Mouse (Mus musculus): ENCODE results near the gene Ralgds.
A peak's percentile ranks its signal among the peaks of the same experiment; 100 is the strongest.

Ralgds gene

GRCm38 (mm10) chr2:28564380-28564779, 51.5 kb downstream of the Ralgds start:
- DNase-seq (ENCODE audit: low read depth): no peak

GRCm38 (mm10) chr2:28566545-28566944, 53.6 kb downstream of the Ralgds start:
- DNase-seq (ENCODE audit: low read depth): no peak

DNA sequence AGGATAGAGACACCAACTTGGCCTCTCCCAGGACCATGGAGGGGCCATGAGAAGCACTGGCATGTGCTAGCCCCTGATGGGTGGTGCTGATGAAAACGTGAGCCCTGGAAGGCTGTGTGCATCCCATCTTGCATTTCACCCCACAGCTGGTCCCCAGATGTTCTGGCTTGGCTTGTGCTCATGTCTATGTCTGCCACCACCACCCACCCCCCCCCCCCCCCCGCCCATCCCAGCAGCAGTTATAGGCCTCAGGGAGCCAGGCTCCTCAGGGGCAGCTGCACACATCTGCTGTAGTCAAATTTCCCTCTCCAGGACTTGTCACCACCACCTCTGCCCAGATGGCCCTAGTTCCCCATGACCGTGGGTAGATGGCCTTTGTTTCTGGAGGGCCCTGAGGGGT, 57.0 kb downstream of the Ralgds start:
- peak; percentile 47 for DNase-seq (ENCODE audit: low read depth)

DNA sequence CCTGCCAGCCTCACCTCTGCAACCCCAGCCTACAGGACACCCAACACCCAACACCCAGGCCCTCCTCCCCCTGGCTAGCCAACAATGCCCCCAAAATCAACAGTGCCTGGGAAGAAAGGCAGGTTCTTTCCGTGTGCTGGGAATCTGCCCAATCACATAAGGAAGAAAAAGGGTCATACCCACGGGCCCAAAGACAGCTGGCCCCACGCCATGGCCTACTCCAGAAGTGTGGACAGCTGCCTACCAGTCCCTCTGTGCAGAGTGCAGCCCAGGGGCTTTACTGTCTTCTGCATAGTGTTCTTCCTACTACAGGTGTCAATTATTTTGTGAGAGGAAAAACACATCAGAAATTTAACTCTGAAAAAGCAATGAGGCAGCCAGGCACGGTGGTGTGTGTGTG, 62.4 kb downstream of the Ralgds start:
- peak; percentile 34 for DNase-seq (ENCODE audit: low read depth)

DNA sequence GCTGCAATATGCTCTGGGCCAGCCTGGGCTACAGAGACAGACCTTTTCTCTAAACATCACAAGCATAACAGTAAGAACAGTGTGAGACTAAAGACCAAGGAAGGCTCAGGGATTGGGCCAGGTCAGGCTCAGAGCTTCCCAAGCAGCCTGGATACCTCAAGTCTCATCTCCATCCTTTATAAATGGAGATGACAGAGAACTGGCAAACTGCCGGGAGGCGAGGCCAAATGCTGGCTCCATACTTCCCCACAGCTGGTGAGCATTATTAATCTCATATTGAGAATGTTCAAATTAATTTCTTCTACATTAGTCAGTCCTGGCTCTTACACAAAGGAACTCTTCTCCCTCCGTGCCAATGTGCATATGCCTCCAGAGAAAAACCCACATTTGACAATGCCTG, 63.9 kb downstream of the Ralgds start:
- peak; percentile 94 for DNase-seq (ENCODE audit: low read depth)

GRCm38 (mm10) chr2:28578003-28578402, 65.1 kb downstream of the Ralgds start:
- DNase-seq (ENCODE audit: low read depth): peak; percentile 60

GRCm38 (mm10) chr2:28582647-28583353, 69.9 kb downstream of the Ralgds start:
- DNase-seq (ENCODE audit: low read depth): peak; percentile 94

DNA sequence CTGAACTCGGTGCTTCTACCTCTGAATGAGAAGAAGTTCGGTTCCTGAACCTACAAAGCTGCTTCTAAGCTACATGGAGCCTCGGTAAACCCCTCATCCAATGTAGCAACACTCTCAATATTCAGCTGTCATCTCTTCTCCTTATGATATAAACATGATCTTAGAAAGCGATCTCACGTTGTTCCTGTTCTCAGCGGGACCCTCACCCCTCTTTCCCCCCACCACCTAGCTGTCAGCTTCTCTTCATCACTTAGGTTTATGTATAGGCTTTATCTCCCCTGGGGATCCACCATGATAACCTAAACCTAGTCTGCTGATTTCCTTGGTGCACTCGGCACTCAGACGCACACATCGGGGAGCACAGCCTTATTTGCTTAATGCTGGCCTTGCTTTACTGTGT, 70.7 kb downstream of the Ralgds start, which contains the start of gene Gtf3c5:
TSS of gene Gtf3c5 (minus strand) at position 101 of the 400 bp plus-strand sequence.
- no peak for DNase-seq (ENCODE audit: low read depth)

- peak; percentile 92 for DNase-seq (ENCODE audit: low read depth)
Measured at GRCm38 (mm10) chr2:28585043-28585571, 72.2 kb downstream of the Ralgds start.

DNA sequence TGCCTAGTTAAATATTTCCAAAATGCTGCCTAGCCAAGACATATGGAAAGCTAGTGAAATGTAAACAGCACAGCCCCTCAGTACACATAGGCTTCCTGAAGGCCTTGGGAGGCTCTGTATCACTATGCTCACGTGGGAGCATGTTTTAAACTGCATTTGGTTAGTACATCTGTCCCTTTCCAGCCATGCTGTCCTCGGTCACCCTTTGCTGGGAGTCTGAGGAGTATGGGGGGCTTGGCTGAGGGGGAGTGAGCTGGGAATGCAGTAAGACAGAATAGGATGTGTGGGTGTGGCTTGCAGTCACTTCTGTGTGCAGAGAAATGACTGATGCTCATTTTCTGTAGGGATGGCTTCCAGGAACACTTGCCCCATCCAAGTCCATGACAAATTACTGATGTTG, 72.8 kb downstream of the Ralgds start:
- DNase-seq (ENCODE audit: low read depth): no peak

- DNase-seq (ENCODE audit: low read depth): no peak
Measured at GRCm38 (mm10) chr2:28588574-28588973, 75.6 kb downstream of the Ralgds start.

GRCm38 (mm10) chr2:28591479-28591878, 78.6 kb downstream of the Ralgds start:
- peak; percentile 95 for DNase-seq (ENCODE audit: low read depth)

GRCm38 (mm10) chr2:28592809-28593208, 79.9 kb downstream of the Ralgds start:
- no peak for DNase-seq (ENCODE audit: low read depth)

- DNase-seq (ENCODE audit: low read depth): no peak
Measured at GRCm38 (mm10) chr2:28596021-28596420, 83.1 kb downstream of the Ralgds start.

DNA sequence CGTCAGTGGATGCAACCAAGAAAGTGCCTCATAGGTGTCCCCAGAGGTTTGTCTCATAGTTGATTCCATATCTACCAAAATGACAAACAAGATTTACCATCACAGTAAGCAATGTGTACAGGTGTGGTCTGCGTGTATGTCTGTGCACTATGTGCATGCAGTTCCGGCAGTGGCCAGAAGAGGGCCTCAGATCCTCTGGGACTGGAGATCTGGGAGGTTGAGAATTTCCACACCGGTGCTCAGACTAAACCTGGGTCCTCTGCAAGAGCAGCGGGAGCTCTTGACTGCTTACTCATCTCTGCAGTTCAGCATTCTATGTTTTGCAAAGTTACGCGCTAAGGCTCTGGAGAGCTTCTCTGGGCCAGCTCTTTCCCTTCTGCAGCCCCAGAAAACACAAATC, 84.1 kb downstream of the Ralgds start:
- DNase-seq (ENCODE audit: low read depth): peak; percentile 47

DNA sequence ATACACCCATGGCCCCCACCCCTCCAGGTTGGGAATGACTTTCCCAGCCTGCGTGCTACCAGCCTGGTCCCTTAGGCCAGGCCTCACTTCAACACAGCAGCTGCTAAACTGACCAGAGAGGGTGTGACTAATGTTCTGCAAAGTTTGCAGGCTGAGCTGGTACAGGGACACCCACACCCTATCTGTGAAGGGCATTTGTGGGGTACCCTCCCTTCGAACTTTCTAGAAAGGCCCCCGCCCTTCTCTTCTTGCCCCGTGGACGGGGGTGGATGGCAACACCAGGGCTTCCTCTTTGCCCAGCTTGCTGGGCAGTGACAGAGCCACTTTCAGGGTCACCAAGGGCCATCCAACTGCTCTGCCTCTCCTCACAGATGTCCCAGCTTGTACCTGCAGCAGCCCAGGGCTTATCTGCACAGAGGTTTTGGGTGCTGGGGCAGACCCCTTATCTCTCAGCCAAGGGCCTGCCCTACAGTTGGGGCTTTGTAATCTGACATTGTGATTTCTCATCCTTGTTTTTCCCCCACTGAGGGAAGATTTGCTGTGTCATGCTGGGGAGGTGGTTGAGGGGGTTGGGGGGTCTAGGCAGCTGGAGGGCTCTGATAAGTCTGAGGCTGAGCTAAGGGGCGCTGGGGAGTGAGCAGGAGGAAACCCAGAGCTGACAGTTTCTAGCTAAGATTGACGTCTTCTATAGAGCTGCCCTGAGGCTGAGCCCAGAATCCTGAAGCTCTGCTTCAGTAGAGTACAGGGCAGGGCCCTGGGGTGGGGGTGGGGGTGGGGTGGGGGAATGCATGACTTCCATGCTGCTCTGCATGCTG, 85.0 kb downstream of the Ralgds start:
- DNase-seq (ENCODE audit: low read depth): no peak

DNA sequence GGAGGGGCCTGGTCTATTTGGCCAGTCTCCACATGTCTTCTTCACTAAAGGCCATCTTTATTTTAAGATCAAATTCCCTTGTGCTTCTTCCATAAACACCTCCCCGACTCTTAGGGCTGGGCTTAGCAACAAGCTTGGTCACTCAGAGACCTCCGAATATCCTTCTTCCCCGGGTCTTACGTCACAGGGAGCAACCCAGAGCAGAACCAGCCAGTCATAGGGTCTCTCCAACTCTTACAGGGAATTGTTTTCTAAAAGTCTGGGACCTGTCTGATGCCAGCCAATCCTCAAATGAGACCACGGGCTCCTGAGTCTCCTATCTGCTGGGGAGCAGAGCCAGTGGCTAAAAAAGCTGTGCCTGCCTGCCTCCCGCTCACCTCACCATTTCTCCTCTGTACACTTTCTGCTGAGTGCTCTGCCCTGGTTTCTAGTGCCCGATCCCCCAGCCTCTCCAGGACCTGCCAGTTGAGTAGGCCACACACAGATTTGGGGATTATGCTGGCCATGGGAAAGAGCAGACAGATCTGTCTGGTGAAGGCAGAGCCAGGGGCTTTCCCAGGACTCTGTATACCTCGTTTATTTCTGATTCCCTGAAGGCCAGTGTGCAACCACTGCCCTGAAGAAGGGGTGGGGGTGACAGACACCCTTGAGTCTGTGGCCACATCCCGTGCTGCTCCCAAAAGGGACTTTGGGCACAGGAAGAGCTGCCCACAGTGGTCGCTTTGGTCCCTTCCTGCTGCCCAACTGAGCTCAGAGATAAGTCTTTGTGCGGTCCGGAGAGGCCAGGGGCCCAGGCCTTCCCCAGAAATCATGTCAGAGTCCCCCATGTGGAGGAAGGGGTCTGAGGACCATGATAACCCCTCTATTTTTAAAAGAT, 86.0 kb downstream of the Ralgds start:
- no peak for DNase-seq (ENCODE audit: low read depth)

DNA sequence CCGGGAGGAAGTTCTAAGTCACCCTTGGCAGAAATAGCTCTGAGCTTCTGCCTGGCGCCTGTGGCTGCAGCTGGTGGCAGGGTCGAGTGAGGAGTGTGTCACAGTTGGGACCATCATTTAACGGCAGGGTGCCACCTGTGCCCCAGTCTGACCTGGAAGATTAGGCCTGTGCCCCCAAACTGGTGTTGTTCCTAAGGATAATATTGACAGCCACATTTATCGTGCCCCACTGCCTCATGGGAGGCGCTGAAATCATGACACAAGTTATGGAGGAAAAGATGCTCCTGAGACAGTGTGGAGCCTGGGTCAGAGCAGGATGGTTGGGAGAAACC, 86.6 kb downstream of the Ralgds start:
- no peak for DNase-seq (ENCODE audit: low read depth)

DNA sequence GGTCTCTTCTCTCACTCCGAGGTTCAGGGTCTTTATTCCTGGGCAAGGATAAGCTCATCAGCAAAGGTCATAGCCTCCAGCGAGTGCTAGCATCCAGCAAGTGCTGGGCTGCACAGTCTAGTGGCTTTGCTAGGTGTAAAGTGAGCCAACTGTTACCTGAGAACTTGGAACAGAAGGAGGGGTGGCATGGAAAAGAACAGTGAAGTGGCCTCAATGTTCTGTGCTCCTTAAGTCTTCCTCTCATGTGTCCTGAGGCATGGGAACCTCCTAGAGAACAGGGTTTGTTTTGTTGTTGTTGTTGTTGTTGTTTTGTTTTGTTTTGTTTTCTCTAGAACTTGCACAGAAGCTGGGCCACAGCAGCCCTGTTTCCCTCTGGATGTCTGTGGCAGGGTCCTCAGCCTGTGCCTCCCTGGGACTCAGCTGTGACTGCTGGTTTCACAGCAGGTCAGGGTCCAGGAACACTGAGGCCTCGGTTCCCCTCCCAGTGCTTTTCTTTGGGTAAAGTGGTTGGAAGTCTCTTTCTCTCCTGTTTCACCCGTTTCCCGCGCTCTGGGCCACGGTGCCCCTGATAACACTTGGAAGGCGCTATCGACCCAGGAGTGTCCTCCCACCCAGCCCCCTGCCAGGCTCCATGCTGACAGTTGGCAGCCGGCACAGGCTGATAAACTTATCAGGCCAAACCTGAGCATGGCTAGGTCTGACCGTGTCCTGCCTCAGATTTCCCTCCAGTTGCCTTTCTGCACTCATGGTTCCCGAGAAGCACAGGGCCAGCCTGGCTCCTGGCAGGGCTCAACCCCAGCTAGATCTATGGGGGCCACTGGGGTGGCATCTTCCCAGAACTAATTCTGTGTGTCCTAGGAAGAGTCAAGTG, 89.0 kb downstream of the Ralgds start:
- no peak for DNase-seq (ENCODE audit: low read depth)

Measured in NIH3T3 (cell line).